Mouse (Mus musculus) kidney, adult 8-10 months (tissue): ENCODE measurements around the gene Gm11111.

Experiments used
- DNase-seq, 2 experiments: peaks; one replicate each; pipeline ENCODE4 v3.0.0; 2022

Gm11111 gene

DNA sequence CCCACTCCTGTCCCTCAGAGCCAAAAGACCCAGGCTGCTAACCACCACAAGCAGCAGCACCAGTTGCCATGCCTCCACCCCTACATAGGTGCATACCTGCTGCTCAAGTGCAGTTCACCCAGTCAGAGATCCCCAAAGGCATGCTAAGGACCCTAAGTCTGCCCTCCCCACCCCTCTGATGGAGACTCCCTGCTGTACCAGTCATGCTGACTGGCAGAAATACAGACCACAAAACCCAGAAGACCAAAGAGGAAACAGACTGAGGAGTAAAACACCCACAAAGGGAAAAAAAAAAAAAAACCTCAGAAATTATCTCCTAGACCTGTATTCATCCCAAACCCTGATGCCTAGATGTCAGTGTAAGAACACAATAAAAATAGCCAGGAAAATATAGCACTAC lies 33.4 kb downstream of the Gm11111 start:
- DNase-seq = no peak
